Mouse (Mus musculus) kidney, embryonic 15.5 days (tissue): ENCODE data around the gene Gm10447. TPM values are rescaled to one million over a fixed set of nuclear protein-coding genes. Genes with fewer than 3 reads are reported as not detected.

Source experiments
- ATAC-seq: fragments of 200-750 bp; cut with Nextera tagmentation; replicated peaks from 2 replicates; pipeline ENCODE4 v1.8.0; 2017; ENCODE audit warnings: moderate TSS enrichment; ENCODE audit not compliant: low FRiP score
- H3K27ac ChIP-seq: fragments of 300-500 bp; sonication (generic); 2 replicates; pipeline ENCODE4 v1.5.1; 2015; ENCODE audit warnings: mild to moderate bottlenecking, inconsistent platforms
- H3K27me3 ChIP-seq: fragments of 300-500 bp; sonication (generic); 2 replicates; pipeline ENCODE4 v1.6.1; 2015; ENCODE audit warnings: inconsistent platforms
- H3K36me3 ChIP-seq: fragments of 300-500 bp; sonication (generic); 2 replicates; pipeline ENCODE4 v1.6.1; 2015; ENCODE audit warnings: inconsistent platforms
- H3K4me1 ChIP-seq: fragments of 300-500 bp; sonication (generic); 2 replicates; pipeline ENCODE4 v1.6.1; 2015; ENCODE audit warnings: inconsistent platforms
- H3K4me2 ChIP-seq: fragments of 300-500 bp; sonication (generic); 2 replicates; pipeline ENCODE4 v1.6.1; 2015; ENCODE audit warnings: moderate library complexity, mild to moderate bottlenecking, inconsistent platforms
- H3K4me3 ChIP-seq: fragments of 300-500 bp; sonication (generic); replicated peaks from 2 replicates; pipeline ENCODE4 v1.5.1; 2015; ENCODE audit warnings: mild to moderate bottlenecking, inconsistent platforms
- H3K9ac ChIP-seq: fragments of 300-500 bp; sonication (generic); 2 replicates; pipeline ENCODE4 v1.6.1; 2015; ENCODE audit warnings: mild to moderate bottlenecking, inconsistent platforms
- H3K9me3 ChIP-seq: fragments of 300-500 bp; sonication (generic); replicated peaks from 2 replicates; pipeline ENCODE4 v1.6.1; 2016; ENCODE audit warnings: inconsistent platforms
- WGBS: fragments of 180-500 bp; shearing (Covaris S2); methylation state at CpG from one replicate; pipeline ENCODE4 v1.1.7; 2015; ENCODE audit warnings: mixed read lengths; 5-methylcytosine and 5-hydroxymethylcytosine counted together
- polyA plus RNA-seq: library from polyadenylated mRNA; unstranded; fragments of >200 nt; fragmentation: Nextera tagmentation; extraction: Ambion mirVana; gene quantifications from 2 replicates; pipeline ENCODE4 v1.2.1, GENCODE M21; 2015

The Gm10447 gene
- polyA plus RNA-seq = not detected in 2 replicates

DNA sequence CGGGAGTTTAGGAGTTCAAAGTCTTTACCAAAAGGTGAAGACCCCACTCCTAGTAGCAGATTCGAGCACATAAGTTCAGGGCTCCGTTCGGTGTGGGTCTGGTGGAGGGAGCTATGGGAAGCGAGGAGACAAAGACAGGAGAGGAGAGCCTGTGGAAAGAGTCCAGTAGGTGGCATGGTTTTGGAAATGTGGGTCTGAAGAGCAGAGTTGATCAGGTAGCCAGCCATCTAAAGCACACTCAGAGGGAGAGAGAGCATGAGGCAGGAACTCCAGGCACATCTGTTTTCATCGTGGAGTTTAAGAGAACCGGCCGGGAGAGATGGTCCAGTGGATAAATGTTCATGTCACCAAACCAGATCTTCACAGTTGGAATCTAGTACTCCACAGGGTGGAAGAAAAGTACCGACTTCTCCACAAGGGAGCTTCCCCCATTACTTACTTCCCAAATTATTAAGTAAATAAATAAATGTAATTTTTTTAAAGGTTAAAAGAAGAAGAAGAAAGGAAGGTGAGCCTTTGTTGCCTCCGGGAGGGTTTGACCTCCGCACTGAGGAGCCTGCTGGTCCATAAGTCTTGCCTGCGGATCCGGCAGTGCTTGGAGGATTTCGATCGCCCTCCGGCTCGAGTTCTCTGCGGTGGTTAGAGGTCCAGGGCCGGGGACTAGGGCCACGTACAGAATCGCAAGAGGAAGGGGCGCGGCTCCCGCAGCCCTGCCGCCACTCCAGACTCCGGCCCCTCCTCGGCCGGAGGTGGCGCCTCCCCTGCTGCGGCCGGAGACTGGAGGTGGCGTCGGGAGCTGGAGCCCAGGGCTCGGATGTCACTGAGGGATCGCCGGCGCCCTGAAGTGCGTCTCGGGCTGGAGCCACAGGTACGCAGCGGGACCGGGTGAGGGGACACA is at the start of gene Gm10447, which contains the start of gene Shroom1:
TSS of gene Gm10447 (minus strand) at position 637 of the 898 bp plus-strand sequence.
TSS of gene Shroom1 (plus strand) at position 732 of the 898 bp plus-strand sequence.
- WGBS = 2% methylated on average over 42 of the region's 42 CpGs
- Histone ChIP-seq H3K4me3 (peak within 1 kb of the TSS; percentile 58), H3K27ac (0 out of 2 replicates have a peak within 1 kb of the TSS, but pooled peaks have one; percentile 46), H3K36me3 (no peaks in the 10 kb centered on the region), H3K9me3 (no peaks in the 10 kb centered on the region), H3K27me3 (peaks cover 25% of the 10 kb centered on the region), H3K4me1 (peaks cover 18% of the 10 kb centered on the region), H3K4me2 (peak within 1 kb of the TSS; percentile 97), H3K9ac (peak within 1 kb of the TSS; percentile 60)
- ATAC-seq = peak; percentile 92

- H3K4me2 ChIP-seq = no peak overlapping the region
- peaks cover 8% of the 10 kb centered on the region for H3K4me1 ChIP-seq
- no peaks in the 10 kb centered on the region for H3K9me3 ChIP-seq
- WGBS = 78% methylated on average over 5 of the region's 5 CpGs
- H3K4me3 ChIP-seq = no peak overlapping the region
- H3K36me3 ChIP-seq = no peaks in the 10 kb centered on the region
- H3K27me3 ChIP-seq = no peaks in the 10 kb centered on the region
- H3K9ac ChIP-seq = no peak overlapping the region
- ATAC-seq = no peak
- no peak overlapping the region for H3K27ac ChIP-seq
These were observed 48.2 kb upstream of the Gm10447 start for GRCm38 (mm10) chr11:53505026-53505663.

GRCm38 (mm10) chr11:53504376-53504775 is 47.5 kb upstream of the Gm10447 start:
- Histone ChIP-seq H3K9ac (no peak overlapping the region), H3K27me3 (no peaks in the 10 kb centered on the region), H3K27ac (no peak overlapping the region), H3K9me3 (no peaks in the 10 kb centered on the region), H3K36me3 (no peaks in the 10 kb centered on the region), H3K4me2 (no peak overlapping the region), H3K4me3 (no peak overlapping the region), H3K4me1 (peaks cover 8% of the 10 kb centered on the region)
- ATAC-seq = no peak
- 88% methylated on average over 8 of the region's 8 CpGs for WGBS

- Histone ChIP-seq H3K27ac (no peak overlapping the region), H3K36me3 (no peaks in the 10 kb centered on the region), H3K4me1 (peaks cover 8% of the 10 kb centered on the region), H3K9ac (no peak overlapping the region), H3K27me3 (no peaks in the 10 kb centered on the region), H3K9me3 (no peaks in the 10 kb centered on the region), H3K4me2 (no peak overlapping the region), H3K4me3 (no peak overlapping the region)
- ATAC-seq = no peak
- WGBS = 81% methylated on average over 5 of the region's 5 CpGs
These were observed 46.8 kb upstream of the Gm10447 start for GRCm38 (mm10) chr11:53503738-53504137.

DNA sequence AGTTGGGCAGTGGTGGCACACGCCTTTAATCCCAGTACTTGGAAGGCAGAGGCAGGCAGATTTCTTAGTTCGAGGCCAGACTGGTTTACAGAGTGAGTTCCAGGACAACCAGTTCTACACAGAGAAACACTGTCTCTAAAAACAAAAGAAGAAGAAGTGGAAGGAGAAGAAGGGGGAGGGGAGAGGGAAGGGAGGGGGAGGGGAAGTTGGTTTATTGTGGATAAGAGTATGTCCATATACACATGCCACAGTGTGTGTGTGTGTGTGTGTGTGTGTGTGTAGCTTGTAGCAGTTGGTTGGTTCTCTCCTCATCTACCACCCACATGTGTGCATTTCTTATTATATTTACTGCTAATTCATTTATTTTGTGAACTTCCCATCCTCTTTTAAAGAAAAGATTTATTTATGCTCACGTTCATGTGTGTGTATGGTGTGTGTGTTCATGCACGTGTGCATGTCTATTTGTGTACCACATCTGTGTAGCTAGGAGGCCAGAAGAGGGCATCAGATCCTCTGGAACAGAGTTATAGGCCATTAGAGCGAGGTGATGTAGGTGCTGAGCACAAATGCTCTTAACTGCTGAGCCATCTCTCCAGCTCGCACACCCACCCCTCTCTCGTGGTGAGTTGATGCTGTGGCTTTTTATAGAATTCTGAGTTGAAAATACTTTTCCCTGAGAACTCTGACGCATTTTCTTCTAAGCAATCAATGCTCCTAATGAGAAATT is 45.3 kb upstream of the Gm10447 start:
- no peak overlapping the region for H3K9ac ChIP-seq
- H3K4me3 ChIP-seq = no peak overlapping the region
- no peaks in the 10 kb centered on the region for H3K27me3 ChIP-seq
- no peak overlapping the region for H3K4me2 ChIP-seq
- no peaks in the 10 kb centered on the region for H3K9me3 ChIP-seq
- H3K36me3 ChIP-seq = no peaks in the 10 kb centered on the region
- no peak for ATAC-seq
- H3K27ac ChIP-seq = no peak overlapping the region
- H3K4me1 ChIP-seq = peaks cover 8% of the 10 kb centered on the region
- 70% methylated on average over 8 of the region's 8 CpGs for WGBS

GRCm38 (mm10) chr11:53500569-53500968 is 43.7 kb upstream of the Gm10447 start:
- H3K4me1 ChIP-seq = peaks cover 12% of the 10 kb centered on the region

GRCm38 (mm10) chr11:53496946-53497345 is 40.0 kb upstream of the Gm10447 start:
- ATAC-seq = no peak

More at GRCm38 (mm10) chr11:53500569-53500968, 43.7 kb upstream of the Gm10447 start:
- 10% methylated on average over 11 of the region's 11 CpGs for WGBS
- Histone ChIP-seq H3K9ac (no peak overlapping the region), H3K4me2 (peak overlapping the region; percentile 44), H3K9me3 (no peaks in the 10 kb centered on the region), H3K27me3 (no peaks in the 10 kb centered on the region), H3K4me3 (peak overlapping the region; percentile 13; the same call in 1 of the 2 replicates), H3K27ac (no peak overlapping the region), H3K36me3 (no peaks in the 10 kb centered on the region)
- ATAC-seq = peak; percentile 49; the same call in 1 of the 2 replicates

GRCm38 (mm10) chr11:53495417-53495816 is 38.5 kb upstream of the Gm10447 start:
- Histone ChIP-seq H3K4me1 (peaks cover 20% of the 10 kb centered on the region), H3K4me3 (no peak overlapping the region), H3K27ac (peak overlapping the region; percentile 56), H3K9ac (no peak overlapping the region), H3K4me2 (no peak overlapping the region), H3K9me3 (no peaks in the 10 kb centered on the region), H3K36me3 (no peaks in the 10 kb centered on the region), H3K27me3 (no peaks in the 10 kb centered on the region)
- no peak for ATAC-seq
- WGBS = 33% methylated on average over 6 of the region's 6 CpGs

More at GRCm38 (mm10) chr11:53496946-53497345, 40.0 kb upstream of the Gm10447 start:
- no peak overlapping the region for H3K9ac ChIP-seq
- no peaks in the 10 kb centered on the region for H3K36me3 ChIP-seq
- no peaks in the 10 kb centered on the region for H3K9me3 ChIP-seq
- no peak overlapping the region for H3K27ac ChIP-seq
- H3K4me2 ChIP-seq = no peak overlapping the region
- WGBS = 76% methylated on average over 6 of the region's 6 CpGs
- peaks cover 25% of the 10 kb centered on the region for H3K4me1 ChIP-seq
- no peaks in the 10 kb centered on the region for H3K27me3 ChIP-seq
- no peak overlapping the region for H3K4me3 ChIP-seq

DNA sequence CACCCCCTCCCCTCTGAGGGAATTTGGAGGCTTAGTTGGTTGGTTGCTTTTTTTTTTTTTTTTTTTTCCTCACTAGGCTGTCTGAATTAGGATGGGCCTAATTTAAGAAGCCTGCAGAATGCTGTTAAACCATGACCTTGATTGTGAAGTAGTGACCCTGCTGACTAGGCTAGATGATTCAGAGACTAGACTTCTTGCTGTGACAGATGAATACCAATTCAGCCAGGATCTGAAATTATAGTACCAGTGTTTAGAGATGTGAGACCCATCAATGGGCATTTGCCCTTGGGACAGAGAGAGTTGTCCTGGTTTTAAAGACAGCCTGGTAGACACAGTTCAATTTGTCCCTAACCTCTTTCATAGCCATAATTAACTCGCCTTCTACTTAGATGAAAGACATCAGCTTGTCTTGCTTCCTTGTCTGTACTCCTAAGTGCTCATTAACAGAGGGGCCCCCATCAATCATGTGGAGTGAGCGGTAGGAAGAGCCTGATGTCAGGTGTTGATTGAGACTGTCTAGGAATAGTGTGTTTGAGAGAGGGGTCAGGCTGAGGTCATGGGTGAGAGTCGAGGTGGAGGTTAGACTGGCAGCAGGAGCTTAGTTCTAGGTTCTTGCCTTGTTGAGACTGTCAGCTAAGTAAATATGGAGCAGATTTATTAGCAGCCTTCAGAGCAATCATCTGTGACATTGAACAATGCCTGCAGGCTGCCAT is 36.5 kb upstream of the Gm10447 start:
- no peaks in the 10 kb centered on the region for H3K27me3 ChIP-seq
- H3K9ac ChIP-seq = no peak overlapping the region
- 0 out of 2 replicates have a peak, but pooled peaks have one; percentile 22 for ATAC-seq
- H3K36me3 ChIP-seq = no peaks in the 10 kb centered on the region
- H3K4me3 ChIP-seq = no peak overlapping the region
- WGBS = 26% methylated on average over 3 of the region's 3 CpGs
- no peaks in the 10 kb centered on the region for H3K9me3 ChIP-seq
- no peak overlapping the region for H3K4me2 ChIP-seq
- H3K27ac ChIP-seq = no peak overlapping the region
- peaks cover 19% of the 10 kb centered on the region; the same call in 1 of the 2 replicates for H3K4me1 ChIP-seq

DNA sequence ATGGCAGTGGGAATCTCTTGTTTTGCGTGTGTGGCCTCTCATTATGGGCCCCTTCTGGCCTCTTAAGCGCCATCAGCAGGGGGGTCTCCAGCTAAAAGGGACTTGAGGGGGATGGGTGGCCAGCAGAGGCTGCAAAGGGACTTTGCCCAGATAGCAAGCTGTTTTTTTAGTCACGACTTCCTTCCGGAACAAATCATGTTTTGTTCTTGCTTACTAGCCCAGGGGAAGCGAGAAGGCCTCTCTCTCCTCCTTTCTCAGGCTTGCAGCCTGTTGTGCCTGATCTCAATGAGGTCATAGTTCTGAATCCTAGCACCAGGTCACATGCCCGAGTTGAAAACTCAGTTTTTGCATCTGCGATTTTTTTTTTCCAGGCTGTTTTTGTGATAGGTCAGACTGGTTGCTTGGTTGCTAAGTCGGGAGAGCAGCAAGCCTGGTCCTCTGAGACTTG is 35.1 kb upstream of the Gm10447 start:
- no peak for ATAC-seq
- WGBS = 33% methylated on average over 8 of the region's 8 CpGs
- no peak overlapping the region for H3K4me2 ChIP-seq

DNA sequence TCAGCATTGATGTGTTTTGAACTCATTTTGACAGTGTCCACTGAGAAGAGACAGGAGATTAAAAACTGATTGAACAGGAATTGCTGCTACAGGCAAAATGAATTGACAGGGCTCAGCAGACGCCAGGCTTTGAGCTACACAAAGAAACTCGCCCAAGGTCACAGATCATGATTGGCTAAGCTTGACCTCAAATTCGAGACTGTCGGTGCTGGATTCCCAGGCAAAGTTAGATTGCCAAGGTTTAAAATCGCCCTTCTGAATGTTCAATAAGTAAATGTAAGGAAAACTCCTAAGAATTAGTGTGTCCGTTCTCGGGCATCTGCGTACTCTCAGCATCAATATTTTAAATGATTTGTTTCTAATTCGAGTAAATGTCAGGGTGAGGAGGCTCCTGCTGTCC is 32.5 kb upstream of the Gm10447 start:
- no peaks in the 10 kb centered on the region for H3K36me3 ChIP-seq
- no peak overlapping the region for H3K27ac ChIP-seq
- H3K4me3 ChIP-seq = no peak overlapping the region
- peaks cover 22% of the 10 kb centered on the region; the same call in 1 of the 2 replicates for H3K27me3 ChIP-seq
- no peak overlapping the region for H3K4me2 ChIP-seq
- no peak for ATAC-seq
- H3K4me1 ChIP-seq = peaks cover 21% of the 10 kb centered on the region
- WGBS = 86% methylated on average over 9 of the region's 9 CpGs
- no peaks in the 10 kb centered on the region for H3K9me3 ChIP-seq
- H3K9ac ChIP-seq = no peak overlapping the region

More for the DNA sequence above, 35.1 kb upstream of the Gm10447 start:
- no peaks in the 10 kb centered on the region for H3K9me3 ChIP-seq
- no peak overlapping the region for H3K9ac ChIP-seq
- H3K4me1 ChIP-seq = peaks cover 27% of the 10 kb centered on the region
- H3K27ac ChIP-seq = no peak overlapping the region
- H3K36me3 ChIP-seq = no peaks in the 10 kb centered on the region
- peaks cover 10% of the 10 kb centered on the region; the same call in 1 of the 2 replicates for H3K27me3 ChIP-seq
- H3K4me3 ChIP-seq = no peak overlapping the region
